Mouse (Mus musculus) liver, embryonic 15.5 days (tissue): Measurements from ENCODE around the gene Urm1. TPM values are rescaled to one million over a fixed set of nuclear protein-coding genes. Genes with fewer than 3 reads are reported as not detected.

Source experiments
- ATAC-seq: fragments of 200-750 bp; cut with Nextera tagmentation; 2 replicates; pipeline ENCODE4 v1.8.0; 2017; ENCODE audit warnings: moderate number of reproducible peaks, mild to moderate bottlenecking, moderate library complexity; ENCODE audit not compliant: insufficient read depth
- H3K27ac ChIP-seq: fragments of 300-500 bp; sonication (generic); replicated peaks from 2 replicates; pipeline ENCODE4 v1.5.1; 2015; ENCODE audit warnings: mild to moderate bottlenecking, inconsistent platforms
- H3K27me3 ChIP-seq: fragments of 300-500 bp; sonication (generic); 2 replicates; pipeline ENCODE4 v1.6.1; 2015; ENCODE audit warnings: mild to moderate bottlenecking, inconsistent platforms
- H3K36me3 ChIP-seq: fragments of 300-500 bp; sonication (generic); replicated peaks from 2 replicates; pipeline ENCODE4 v1.6.1; 2015; ENCODE audit warnings: moderate library complexity, mild to moderate bottlenecking, inconsistent platforms
- H3K4me1 ChIP-seq: fragments of 300-500 bp; sonication (generic); replicated peaks from 2 replicates; pipeline ENCODE4 v1.6.1; 2015; ENCODE audit warnings: inconsistent platforms
- H3K4me2 ChIP-seq: fragments of 300-500 bp; sonication (generic); 2 replicates; pipeline ENCODE4 v1.6.1; 2015; ENCODE audit warnings: moderate library complexity, mild to moderate bottlenecking, inconsistent platforms
- H3K4me3 ChIP-seq: fragments of 300-500 bp; sonication (generic); replicated peaks from 2 replicates; pipeline ENCODE4 v1.5.1; 2015; ENCODE audit warnings: mild to moderate bottlenecking, inconsistent platforms
- H3K9ac ChIP-seq: fragments of 300-500 bp; sonication (generic); 2 replicates; pipeline ENCODE4 v1.6.1; 2015; ENCODE audit warnings: moderate library complexity, mild to moderate bottlenecking, inconsistent platforms
- H3K9me3 ChIP-seq: fragments of 300-500 bp; sonication (generic); replicated peaks from 2 replicates; pipeline ENCODE4 v1.6.1; 2016; ENCODE audit warnings: inconsistent platforms
- WGBS: fragments of 180-500 bp; shearing (Covaris S2); methylation state at CpG from one replicate; pipeline ENCODE4 v1.1.7; 2015; ENCODE audit warnings: mixed read lengths; ENCODE audit not compliant: insufficient replicate concordance; 5-methylcytosine and 5-hydroxymethylcytosine counted together
- polyA plus RNA-seq: library from polyadenylated mRNA; unstranded; fragments of >200 nt; fragmentation: Nextera tagmentation; extraction: Ambion mirVana; gene quantifications from 2 replicates; pipeline ENCODE4 v1.2.1, GENCODE M21; 2015

The Urm1 gene
- polyA plus RNA-seq, 1 experiment from 2014 or later, result 8.0 TPM

GRCm38 (mm10) chr2:29849841-29850480 is 30.1 kb downstream of the Urm1 start:
- H3K27ac ChIP-seq, result no peak overlapping the region
- no peak for ATAC-seq
- H3K4me1 ChIP-seq, result peaks cover 11% of the 10 kb centered on the region; the same call in 1 of the 2 replicates
- 48% methylated on average over 5 of the region's 5 CpGs for WGBS
- H3K4me3 ChIP-seq, result no peak overlapping the region
- H3K9ac ChIP-seq, result no peak overlapping the region
- H3K27me3 ChIP-seq, result peaks cover 45% of the 10 kb centered on the region
- H3K9me3 ChIP-seq, result no peaks in the 10 kb centered on the region
- H3K36me3 ChIP-seq, result no peaks in the 10 kb centered on the region
- no peak overlapping the region for H3K4me2 ChIP-seq

GRCm38 (mm10) chr2:29852957-29853485 is 33.1 kb downstream of the Urm1 start:
- no peak overlapping the region for H3K9ac ChIP-seq
- no peak for ATAC-seq
- H3K4me1 ChIP-seq, result 0 out of 2 replicates have a peak, but pooled peaks cover 5% of the 10 kb centered on the region
- H3K27ac ChIP-seq, result no peak overlapping the region
- WGBS, result 42% methylated on average over 4 of the region's 4 CpGs
- no peak overlapping the region for H3K4me3 ChIP-seq
- no peaks in the 10 kb centered on the region for H3K9me3 ChIP-seq
- peaks cover 30% of the 10 kb centered on the region for H3K27me3 ChIP-seq
- H3K36me3 ChIP-seq, result no peaks in the 10 kb centered on the region
- no peak overlapping the region for H3K4me2 ChIP-seq

GRCm38 (mm10) chr2:29853736-29854135 is 33.9 kb downstream of the Urm1 start:
- Histone ChIP-seq H3K4me2 (no peak overlapping the region), H3K4me1 (0 out of 2 replicates have a peak, but pooled peaks cover 5% of the 10 kb centered on the region), H3K27me3 (peaks cover 23% of the 10 kb centered on the region), H3K27ac (no peak overlapping the region), H3K36me3 (no peaks in the 10 kb centered on the region), H3K4me3 (no peak overlapping the region), H3K9me3 (no peaks in the 10 kb centered on the region), H3K9ac (no peak overlapping the region)
- no peak for ATAC-seq
- 62% methylated on average over 5 of the region's 5 CpGs for WGBS

- Histone ChIP-seq H3K4me3 (no peak overlapping the region), H3K4me2 (no peak overlapping the region), H3K27me3 (peaks cover 18% of the 10 kb centered on the region), H3K4me1 (0 out of 2 replicates have a peak, but pooled peaks cover 5% of the 10 kb centered on the region), H3K27ac (no peak overlapping the region), H3K36me3 (no peaks in the 10 kb centered on the region), H3K9ac (no peak overlapping the region), H3K9me3 (no peaks in the 10 kb centered on the region)
- WGBS, result 71% methylated on average over 10 of the region's 10 CpGs
- ATAC-seq, result no peak
Measured at GRCm38 (mm10) chr2:29855585-29856210, 35.8 kb downstream of the Urm1 start.

GRCm38 (mm10) chr2:29856451-29857260 is 36.8 kb downstream of the Urm1 start:
- no peaks in the 10 kb centered on the region for H3K36me3 ChIP-seq
- 34% methylated on average over 19 of the region's 19 CpGs for WGBS
- no peak overlapping the region for H3K4me3 ChIP-seq
- ATAC-seq, result no peak
- H3K4me1 ChIP-seq, result 0 out of 2 replicates have a peak, but pooled peaks cover 5% of the 10 kb centered on the region
- no peak overlapping the region for H3K4me2 ChIP-seq
- peaks cover 18% of the 10 kb centered on the region for H3K27me3 ChIP-seq
- no peak overlapping the region for H3K9ac ChIP-seq
- H3K9me3 ChIP-seq, result no peaks in the 10 kb centered on the region
- no peak overlapping the region for H3K27ac ChIP-seq

- H3K4me3 ChIP-seq, result no peak overlapping the region
- 0 out of 2 replicates have a peak, but pooled peaks cover 5% of the 10 kb centered on the region for H3K4me1 ChIP-seq
- peaks cover 18% of the 10 kb centered on the region for H3K27me3 ChIP-seq
- H3K36me3 ChIP-seq, result no peaks in the 10 kb centered on the region
- WGBS, result 33% methylated on average over 2 of the region's 2 CpGs
- ATAC-seq, result no peak
- no peak overlapping the region for H3K4me2 ChIP-seq
- no peak overlapping the region for H3K27ac ChIP-seq
- no peaks in the 10 kb centered on the region for H3K9me3 ChIP-seq
- H3K9ac ChIP-seq, result no peak overlapping the region
Measured at GRCm38 (mm10) chr2:29857341-29857740, 37.5 kb downstream of the Urm1 start.

GRCm38 (mm10) chr2:29857967-29858366 is 38.1 kb downstream of the Urm1 start:
- H3K4me2 ChIP-seq, result no peak overlapping the region
- H3K9me3 ChIP-seq, result no peaks in the 10 kb centered on the region
- no peak overlapping the region for H3K4me3 ChIP-seq
- H3K4me1 ChIP-seq, result 0 out of 2 replicates have a peak, but pooled peaks cover 5% of the 10 kb centered on the region
- no peak overlapping the region for H3K9ac ChIP-seq
- H3K27ac ChIP-seq, result no peak overlapping the region
- WGBS, result 61% methylated on average over 5 of the region's 5 CpGs
- peaks cover 18% of the 10 kb centered on the region for H3K27me3 ChIP-seq
- no peaks in the 10 kb centered on the region for H3K36me3 ChIP-seq
- ATAC-seq, result no peak

GRCm38 (mm10) chr2:29858748-29859473 is 39.0 kb downstream of the Urm1 start:
- H3K4me1 ChIP-seq, result 0 out of 2 replicates have a peak, but pooled peaks cover 2% of the 10 kb centered on the region
- no peak overlapping the region for H3K27ac ChIP-seq
- H3K27me3 ChIP-seq, result peaks cover 18% of the 10 kb centered on the region
- no peaks in the 10 kb centered on the region for H3K36me3 ChIP-seq
- no peak for ATAC-seq
- 6% methylated on average over 5 of the region's 5 CpGs for WGBS
- H3K9me3 ChIP-seq, result no peaks in the 10 kb centered on the region
- H3K4me2 ChIP-seq, result no peak overlapping the region
- no peak overlapping the region for H3K9ac ChIP-seq
- H3K4me3 ChIP-seq, result no peak overlapping the region

GRCm38 (mm10) chr2:29865125-29865524 is 45.2 kb downstream of the Urm1 start:
- Histone ChIP-seq H3K27me3 (peaks cover 3% of the 10 kb centered on the region; the same call in 1 of the 2 replicates), H3K9ac (no peak overlapping the region), H3K27ac (no peak overlapping the region), H3K4me1 (peaks cover 22% of the 10 kb centered on the region), H3K9me3 (no peaks in the 10 kb centered on the region), H3K36me3 (no peaks in the 10 kb centered on the region), H3K4me3 (no peak overlapping the region), H3K4me2 (no peak overlapping the region)
- WGBS, result 48% methylated on average over 4 of the region's 4 CpGs
- no peak for ATAC-seq

- peak within 1 kb of the TSS; percentile 93 for H3K4me3 ChIP-seq
- no peaks in the 10 kb centered on the region for H3K9me3 ChIP-seq
- WGBS, result 0% methylated on average over 44 of the region's 44 CpGs
- peaks cover 58% of the 10 kb centered on the region for H3K4me1 ChIP-seq
- ATAC-seq, result peak; percentile 76
- peak within 1 kb of the TSS; percentile 84 for H3K9ac ChIP-seq
- peak within 1 kb of the TSS; percentile 100 for H3K27ac ChIP-seq
- H3K27me3 ChIP-seq, result 0 out of 2 replicates have a peak, but pooled peaks cover 2% of the 10 kb centered on the region
- H3K36me3 ChIP-seq, result peaks cover 35% of the 10 kb centered on the region
- H3K4me2 ChIP-seq, result peak within 1 kb of the TSS; percentile 86
Measured at GRCm38 (mm10) chr2:29868949-29869645, 49.2 kb downstream of the Urm1 start, which contains the start of gene Cercam. TSS of gene Cercam (plus strand) at chr2:29869164.
